Mouse (Mus musculus): ENCODE measurements around the gene Asic4. TPM values are rescaled to one million over a fixed set of nuclear protein-coding genes. Genes with fewer than 3 reads are reported as not detected.

Asic4 gene
- polyA plus RNA-seq, 1 experiment from 2014 or later, result 0.56 TPM

DNA sequence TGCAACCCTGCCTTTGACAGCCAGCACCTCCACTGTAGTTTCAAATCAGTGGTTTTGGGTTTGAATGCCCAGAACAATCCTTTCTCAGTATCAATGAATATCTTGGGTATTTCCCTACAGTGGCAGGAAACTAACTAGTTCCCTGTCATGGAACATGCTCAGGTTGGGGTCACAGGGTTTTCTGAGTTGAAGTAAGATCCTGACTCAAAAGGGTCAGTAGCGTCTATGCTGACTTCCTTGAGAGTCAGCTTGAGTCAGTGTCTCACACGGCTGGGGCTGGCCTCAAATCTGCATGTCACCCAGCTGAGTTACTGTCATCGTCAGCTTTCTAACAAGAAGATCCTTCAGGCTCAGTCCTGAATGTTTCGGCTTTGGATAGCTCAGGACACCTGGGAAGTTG, 48.7 kb downstream of the Asic4 start:
- no peak for ATAC-seq (replicated peaks; ENCODE audit: low FRiP score)
- Histone ChIP-seq H3K36me3 (ENCODE audit: control insufficient read depth, insufficient read depth, low read length) (peaks cover 10% of the 10 kb centered on the region; the same call in 1 of the 2 replicates), H3K27me3 (replicated peaks; ENCODE audit: control insufficient read depth, insufficient read depth, low read length) (peaks cover 4% of the 10 kb centered on the region), H3K4me3 (ENCODE audit: low read depth, low read length) (no peak overlapping the region), H3K4me2 (no peak overlapping the region), H3K9ac (ENCODE audit: low read depth, low read length) (no peak overlapping the region), H3K9me3 (ENCODE audit: control insufficient read depth, low read length) (no peaks in the 10 kb centered on the region), H3K27ac (ENCODE audit: low read depth, low read length) (no peak overlapping the region), H3K4me1 (replicated peaks; ENCODE audit: control insufficient read depth, insufficient read depth, low read length) (peaks cover 2% of the 10 kb centered on the region; the same call in 1 of the 2 replicates)
- WGBS, result 81% methylated on average over 4 of the region's 4 CpGs
- DNase-seq (ENCODE audit: low spot score), result no peak

- no peak overlapping the region for H3K27ac ChIP-seq (ENCODE audit: low read depth, low read length)
- no peaks in the 10 kb centered on the region for H3K9me3 ChIP-seq (ENCODE audit: control insufficient read depth, low read length)
- H3K36me3 ChIP-seq (ENCODE audit: control insufficient read depth, insufficient read depth, low read length), result peaks cover 10% of the 10 kb centered on the region; the same call in 1 of the 2 replicates
- 78% methylated on average over 7 of the region's 7 CpGs for WGBS
- H3K4me1 ChIP-seq (replicated peaks; ENCODE audit: control insufficient read depth, insufficient read depth, low read length), result peaks cover 2% of the 10 kb centered on the region; the same call in 1 of the 2 replicates
- H3K4me3 ChIP-seq (ENCODE audit: low read depth, low read length), result no peak overlapping the region
- no peak for ATAC-seq (replicated peaks; ENCODE audit: low FRiP score)
- peaks cover 8% of the 10 kb centered on the region for H3K27me3 ChIP-seq (replicated peaks; ENCODE audit: control insufficient read depth, insufficient read depth, low read length)
- DNase-seq (ENCODE audit: low spot score), result no peak
- H3K4me2 ChIP-seq, result no peak overlapping the region
- no peak overlapping the region for H3K9ac ChIP-seq (ENCODE audit: low read depth, low read length)
These were observed 49.2 kb downstream of the Asic4 start for GRCm38 (mm10) chr1:75499441-75499840.

DNA sequence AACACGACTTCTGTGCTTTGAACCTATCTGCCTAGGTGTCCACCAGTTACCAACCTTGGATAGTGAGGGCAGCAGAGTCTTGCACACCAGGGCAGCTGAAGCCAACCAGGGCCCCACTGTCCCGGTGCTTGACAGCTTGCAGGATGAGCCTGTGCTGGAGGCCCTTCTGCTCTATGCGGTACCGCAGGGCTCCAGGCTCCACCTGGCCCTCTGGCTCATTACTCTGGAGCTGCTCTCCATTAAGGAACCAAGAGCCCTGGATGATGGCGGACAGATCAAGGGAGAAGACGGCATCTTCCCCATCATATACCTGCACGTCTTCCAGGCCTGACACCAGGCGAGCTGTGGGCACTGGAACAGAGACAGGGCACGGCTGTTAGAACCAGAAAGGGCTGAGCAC, 51.7 kb downstream of the Asic4 start:
- Histone ChIP-seq H3K9me3 (ENCODE audit: control insufficient read depth, low read length) (no peaks in the 10 kb centered on the region), H3K4me1 (replicated peaks; ENCODE audit: control insufficient read depth, insufficient read depth, low read length) (peaks cover 10% of the 10 kb centered on the region), H3K4me3 (ENCODE audit: low read depth, low read length) (no peak overlapping the region), H3K27ac (ENCODE audit: low read depth, low read length) (no peak overlapping the region), H3K27me3 (replicated peaks; ENCODE audit: control insufficient read depth, insufficient read depth, low read length) (peaks cover 33% of the 10 kb centered on the region), H3K4me2 (no peak overlapping the region), H3K9ac (ENCODE audit: low read depth, low read length) (no peak overlapping the region), H3K36me3 (ENCODE audit: control insufficient read depth, insufficient read depth, low read length) (peaks cover 6% of the 10 kb centered on the region; the same call in 1 of the 2 replicates)
- ATAC-seq (replicated peaks; ENCODE audit: low FRiP score) (no peak), DNase-seq (ENCODE audit: low spot score) (no peak)
- 87% methylated on average over 9 of the region's 9 CpGs for WGBS

DNA sequence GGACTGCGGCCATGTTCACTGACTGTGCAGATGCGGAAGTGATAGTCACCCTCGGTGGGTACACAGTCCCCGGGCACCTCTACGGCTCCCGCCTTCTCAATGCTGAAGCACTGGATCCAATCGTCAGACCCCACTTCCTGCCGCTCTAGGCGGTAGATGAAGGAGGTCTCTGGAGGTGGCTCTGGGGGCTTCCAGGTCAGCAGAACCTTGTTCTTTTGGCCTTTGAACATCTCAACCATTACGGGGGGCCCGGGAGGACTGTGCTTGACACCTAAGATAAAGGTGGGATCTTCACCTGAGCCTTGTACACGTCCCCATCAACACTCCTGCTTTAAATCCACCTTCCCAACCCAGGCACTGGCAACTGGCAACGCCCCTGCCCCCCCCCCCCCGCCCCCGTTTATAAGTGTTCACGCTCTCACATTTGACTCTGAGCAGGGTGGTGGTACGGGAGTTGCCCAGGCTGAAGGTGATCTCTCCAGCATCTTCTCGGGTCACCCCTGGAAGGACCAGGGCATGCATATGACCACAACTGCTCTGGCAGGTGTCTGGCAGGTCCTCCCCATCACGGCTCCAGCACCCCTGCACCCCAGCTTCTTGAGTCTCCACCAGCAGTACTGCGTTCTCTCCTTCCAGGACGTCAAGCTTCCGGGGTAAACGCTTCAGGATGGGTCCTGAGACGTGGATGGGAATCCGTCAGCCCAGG, 52.9 kb downstream of the Asic4 start:
- H3K27ac ChIP-seq (ENCODE audit: low read depth, low read length), result no peak overlapping the region
- H3K9me3 ChIP-seq (ENCODE audit: control insufficient read depth, low read length), result no peaks in the 10 kb centered on the region
- H3K27me3 ChIP-seq (replicated peaks; ENCODE audit: control insufficient read depth, insufficient read depth, low read length), result peaks cover 44% of the 10 kb centered on the region
- no peak overlapping the region for H3K9ac ChIP-seq (ENCODE audit: low read depth, low read length)
- H3K4me2 ChIP-seq, result peak overlapping the region; percentile 68; the same call in 1 of the 2 replicates
- peaks cover 6% of the 10 kb centered on the region; the same call in 1 of the 2 replicates for H3K36me3 ChIP-seq (ENCODE audit: control insufficient read depth, insufficient read depth, low read length)
- ATAC-seq (replicated peaks; ENCODE audit: low FRiP score) (no peak), DNase-seq (ENCODE audit: low spot score) (no peak)
- no peak overlapping the region for H3K4me3 ChIP-seq (ENCODE audit: low read depth, low read length)
- WGBS, result 76% methylated on average over 24 of the region's 25 CpGs
- peaks cover 15% of the 10 kb centered on the region for H3K4me1 ChIP-seq (replicated peaks; ENCODE audit: control insufficient read depth, insufficient read depth, low read length)

DNA sequence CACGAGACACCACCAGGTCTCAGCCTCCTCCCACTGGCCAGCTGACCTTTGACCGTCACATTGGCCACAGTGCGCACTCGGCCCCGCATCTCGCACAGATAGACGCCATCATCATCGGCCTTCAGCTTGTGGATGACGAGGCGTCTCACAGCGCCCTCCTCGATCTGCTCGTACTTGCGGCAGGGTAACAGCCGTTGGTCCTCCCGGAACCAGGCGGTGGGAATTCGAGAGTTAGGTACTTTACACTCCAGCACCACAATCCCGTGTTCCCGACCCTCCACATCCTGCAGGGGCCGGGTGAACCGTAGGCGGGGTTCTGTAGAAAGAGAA, 53.4 kb downstream of the Asic4 start:
- Histone ChIP-seq H3K27me3 (replicated peaks; ENCODE audit: control insufficient read depth, insufficient read depth, low read length) (peaks cover 46% of the 10 kb centered on the region), H3K27ac (ENCODE audit: low read depth, low read length) (no peak overlapping the region), H3K9ac (ENCODE audit: low read depth, low read length) (no peak overlapping the region), H3K9me3 (ENCODE audit: control insufficient read depth, low read length) (no peaks in the 10 kb centered on the region), H3K4me3 (ENCODE audit: low read depth, low read length) (no peak overlapping the region), H3K4me2 (peak overlapping the region; percentile 68; the same call in 1 of the 2 replicates), H3K4me1 (replicated peaks; ENCODE audit: control insufficient read depth, insufficient read depth, low read length) (peaks cover 15% of the 10 kb centered on the region), H3K36me3 (ENCODE audit: control insufficient read depth, insufficient read depth, low read length) (peaks cover 6% of the 10 kb centered on the region; the same call in 1 of the 2 replicates)
- DNase-seq (ENCODE audit: low spot score) (no peak), ATAC-seq (replicated peaks; ENCODE audit: low FRiP score) (no peak)
- 61% methylated on average over 23 of the region's 23 CpGs for WGBS

GRCm38 (mm10) chr1:75504256-75505045, 54.2 kb downstream of the Asic4 start:
- no peak overlapping the region for H3K27ac ChIP-seq (ENCODE audit: low read depth, low read length)
- H3K4me3 ChIP-seq (ENCODE audit: low read depth, low read length), result peak overlapping the region; percentile 69
- peaks cover 15% of the 10 kb centered on the region for H3K4me1 ChIP-seq (replicated peaks; ENCODE audit: control insufficient read depth, insufficient read depth, low read length)
- 61% methylated on average over 9 of the region's 9 CpGs for WGBS
- no peak for DNase-seq (ENCODE audit: low spot score)
- H3K9me3 ChIP-seq (ENCODE audit: control insufficient read depth, low read length), result no peaks in the 10 kb centered on the region
- peak overlapping the region; percentile 68 for H3K4me2 ChIP-seq
- H3K27me3 ChIP-seq (replicated peaks; ENCODE audit: control insufficient read depth, insufficient read depth, low read length), result peaks cover 52% of the 10 kb centered on the region
- peaks cover 6% of the 10 kb centered on the region; the same call in 1 of the 2 replicates for H3K36me3 ChIP-seq (ENCODE audit: control insufficient read depth, insufficient read depth, low read length)
- H3K9ac ChIP-seq (ENCODE audit: low read depth, low read length), result no peak overlapping the region
- ATAC-seq (replicated peaks; ENCODE audit: low FRiP score), result no peak

GRCm38 (mm10) chr1:75505159-75505955, 55.1 kb downstream of the Asic4 start:
- Histone ChIP-seq H3K4me3 (ENCODE audit: low read depth, low read length) (peak overlapping the region; percentile 69), H3K4me2 (peak overlapping the region; percentile 68), H3K27ac (ENCODE audit: low read depth, low read length) (peak overlapping the region; percentile 92), H3K36me3 (ENCODE audit: control insufficient read depth, insufficient read depth, low read length) (peaks cover 6% of the 10 kb centered on the region; the same call in 1 of the 2 replicates), H3K4me1 (replicated peaks; ENCODE audit: control insufficient read depth, insufficient read depth, low read length) (peaks cover 15% of the 10 kb centered on the region), H3K9ac (ENCODE audit: low read depth, low read length) (peak overlapping the region; percentile 80), H3K9me3 (ENCODE audit: control insufficient read depth, low read length) (no peaks in the 10 kb centered on the region), H3K27me3 (replicated peaks; ENCODE audit: control insufficient read depth, insufficient read depth, low read length) (peaks cover 55% of the 10 kb centered on the region)
- 1% methylated on average over 83 of the region's 84 CpGs for WGBS
- DNase-seq (ENCODE audit: low spot score) (peak; percentile 56), ATAC-seq (replicated peaks; ENCODE audit: low FRiP score) (0 out of 2 replicates have a peak, but pooled peaks have one; percentile 27)
